Mouse (Mus musculus): ENCODE data around the gene Immp2l.

Immp2l gene

DNA sequence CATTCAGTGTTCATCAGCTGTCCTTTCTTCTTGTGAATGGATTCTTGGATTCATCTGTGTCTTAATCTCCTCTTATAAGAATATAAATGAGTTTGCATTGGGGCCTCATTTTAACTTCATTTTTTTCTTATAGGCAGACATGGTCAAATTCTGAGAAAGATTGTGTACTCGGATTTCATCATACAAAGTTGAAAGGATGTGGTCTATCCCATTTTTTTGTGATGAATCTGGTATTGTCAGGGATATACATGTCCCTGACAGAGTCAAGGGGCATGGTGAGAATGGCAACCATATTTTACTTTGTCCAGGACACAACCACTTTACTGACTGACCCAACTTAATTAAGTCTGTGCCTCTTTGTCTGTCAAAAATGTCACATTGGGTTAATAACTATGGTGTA lies 925.5 kb downstream of the Immp2l start:
- in situ Hi-C loops (cut with MboI, MseI) = loop anchor here (25.0 kb wide), 2 partner anchors 1712 to 1912 kb away; partner anchors contain the start of genes Arl4a (in 1 of the 2) and Ifrd1 (in 1 of the 2)

- in situ Hi-C loops (cut with MboI, MseI) = loop anchor here (25.0 kb wide), 2 partner anchors 1713 to 1913 kb away; partner anchors contain the start of genes Arl4a (in 1 of the 2) and Ifrd1 (in 1 of the 2)
These were observed 926.0 kb downstream of the Immp2l start for GRCm38 (mm10) chr12:41949841-41950241.

DNA sequence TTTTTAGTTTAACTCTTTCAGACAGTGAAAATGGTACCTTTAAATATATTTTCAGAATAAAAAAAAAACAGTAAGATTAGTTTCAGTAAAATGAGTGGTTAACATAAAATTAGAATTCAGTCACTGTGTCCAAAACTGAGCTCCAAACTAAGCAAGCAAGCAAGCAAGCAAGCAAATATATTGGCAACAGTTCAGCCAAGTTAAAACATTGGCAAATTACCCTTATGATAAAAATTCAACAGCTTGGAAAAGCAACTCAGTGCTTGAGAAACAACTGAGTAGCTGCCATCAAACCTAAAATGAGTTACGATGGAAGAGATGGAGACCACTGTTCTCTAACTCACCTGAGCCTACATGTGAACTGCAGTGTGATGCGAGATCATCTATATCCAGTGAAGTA lies 926.8 kb downstream of the Immp2l start:
- in situ Hi-C loops (cut with MboI, MseI) = no loop called here

GRCm38 (mm10) chr12:41961038-41961437 lies 937.1 kb downstream of the Immp2l start:
- in situ Hi-C loops (cut with MboI, MseI) = no loop called here

DNA sequence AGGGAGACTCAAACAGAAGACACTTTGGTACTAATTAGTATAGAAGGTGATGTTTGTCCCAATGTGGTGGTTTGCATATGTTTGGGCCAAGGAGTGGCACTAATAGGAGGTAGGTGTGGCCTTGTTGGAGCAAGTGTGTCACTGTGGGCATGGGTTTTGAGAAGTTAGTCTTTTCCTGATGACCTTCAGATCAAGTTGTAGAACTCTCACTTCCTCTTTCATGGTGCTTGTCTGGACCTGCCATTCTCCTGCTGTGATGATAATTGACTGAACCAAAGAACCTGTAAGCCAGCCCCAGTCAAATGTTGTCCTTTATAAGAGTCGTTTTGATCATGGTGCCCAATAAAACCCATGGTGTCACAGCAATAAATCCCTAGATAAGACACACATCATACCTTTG lies 967.5 kb downstream of the Immp2l start:
- in situ Hi-C loops (cut with MboI, MseI) = no loop called here

All from T-helper 17 cell (primary cell).